Mouse (Mus musculus) kidney, embryonic 16.5 days (tissue): ENCODE measurements around the gene Myzap. TPM values are rescaled to one million over a fixed set of nuclear protein-coding genes. Genes with fewer than 3 reads are reported as not detected.

ENCODE experiments used
- ATAC-seq: fragments of 200-750 bp; cut with Nextera tagmentation; 2 replicates; pipeline ENCODE4 v1.8.0; 2017; ENCODE audit warnings: moderate TSS enrichment; ENCODE audit not compliant: low FRiP score, low TSS enrichment
- H3K27ac ChIP-seq: fragments of 300-500 bp; sonication (generic); 2 replicates; pipeline ENCODE4 v1.5.1; 2014; ENCODE audit warnings: low read length
- H3K27me3 ChIP-seq: fragments of 300-500 bp; sonication (generic); 2 replicates; pipeline ENCODE4 v1.6.1; 2014; ENCODE audit warnings: low read length, control low read depth, mixed read lengths; ENCODE audit not compliant: insufficient read depth
- H3K36me3 ChIP-seq: fragments of 300-500 bp; sonication (generic); 2 replicates; pipeline ENCODE4 v1.6.1; 2014; ENCODE audit warnings: low read length, control low read depth, mixed read lengths; ENCODE audit not compliant: insufficient read depth
- H3K4me1 ChIP-seq: fragments of 300-500 bp; sonication (generic); 2 replicates; pipeline ENCODE4 v1.6.1; 2014; ENCODE audit warnings: low read length, control low read depth, mixed read lengths; ENCODE audit not compliant: insufficient read depth
- H3K4me2 ChIP-seq: fragments of 300-500 bp; sonication (generic); replicated peaks from 2 replicates; pipeline ENCODE4 v1.6.1; 2014; ENCODE audit warnings: low read depth, low read length
- H3K4me3 ChIP-seq: fragments of 300-500 bp; sonication (generic); 2 replicates; pipeline ENCODE4 v1.5.1; 2014; ENCODE audit warnings: mild to moderate bottlenecking, low read length
- H3K9ac ChIP-seq: fragments of 300-500 bp; sonication (generic); replicated peaks from 2 replicates; pipeline ENCODE4 v1.6.1; 2014; ENCODE audit warnings: low read length
- H3K9me3 ChIP-seq: fragments of 300-500 bp; sonication (generic); 2 replicates; pipeline ENCODE4 v1.6.1; 2016; ENCODE audit warnings: low read length, control low read depth
- WGBS: fragments of 180-500 bp; shearing (Covaris S2); extraction: QIAGEN DNeasy Blood & Tissue Kit; methylation state at CpG from one replicate; pipeline ENCODE4 v1.1.7; 2014; 5-methylcytosine and 5-hydroxymethylcytosine counted together
- polyA plus RNA-seq: library from polyadenylated mRNA; unstranded; fragments of >200 nt; fragmentation: Nextera tagmentation; extraction: Ambion mirVana; gene quantifications from 2 replicates; pipeline ENCODE4 v1.2.1, GENCODE M21; 2015

Myzap gene
- polyA plus RNA-seq, 1 experiment from 2014 or later: 19.0 TPM

GRCm38 (mm10) chr9:71557737-71558136, 34.4 kb downstream of the Myzap start:
- Histone ChIP-seq H3K27me3 (no peaks in the 10 kb centered on the region), H3K4me2 (no peak overlapping the region), H3K9me3 (no peaks in the 10 kb centered on the region), H3K4me3 (no peak overlapping the region), H3K9ac (no peak overlapping the region), H3K27ac (no peak overlapping the region), H3K4me1 (no peaks in the 10 kb centered on the region), H3K36me3 (peaks cover 7% of the 10 kb centered on the region; the same call in 1 of the 2 replicates)
- WGBS: 74% methylated on average over 2 of the region's 2 CpGs
- ATAC-seq: no peak

GRCm38 (mm10) chr9:71554001-71554400, 38.2 kb downstream of the Myzap start:
- Histone ChIP-seq H3K9me3 (no peaks in the 10 kb centered on the region), H3K27ac (no peak overlapping the region), H3K9ac (no peak overlapping the region), H3K4me2 (no peak overlapping the region), H3K27me3 (no peaks in the 10 kb centered on the region), H3K36me3 (0 out of 2 replicates have a peak, but pooled peaks cover 3% of the 10 kb centered on the region), H3K4me1 (no peaks in the 10 kb centered on the region), H3K4me3 (no peak overlapping the region)
- WGBS: 100% methylated on average over 3 of the region's 3 CpGs
- no peak for ATAC-seq

DNA sequence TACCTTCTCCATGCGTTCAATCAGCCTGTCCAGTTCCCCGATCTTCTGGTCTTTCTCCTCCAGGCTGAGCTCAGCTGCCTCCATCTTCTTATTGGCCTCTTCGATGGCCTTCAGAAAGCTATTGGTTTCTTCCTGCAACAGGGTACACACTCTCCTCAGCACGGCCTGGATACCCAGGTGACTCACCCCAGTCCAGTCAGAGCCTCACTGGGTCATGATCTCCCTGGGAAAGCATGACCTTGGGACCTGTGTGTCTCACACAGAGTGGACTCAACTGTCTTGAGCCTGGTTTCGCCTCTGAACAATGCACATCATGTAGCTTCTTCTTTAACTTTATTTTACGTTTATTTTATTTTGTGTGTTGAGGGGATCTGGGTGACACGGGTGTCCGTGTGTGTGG, 42.0 kb downstream of the Myzap start:
- no peak for ATAC-seq
- Histone ChIP-seq H3K9ac (no peak overlapping the region), H3K4me1 (no peaks in the 10 kb centered on the region), H3K4me3 (no peak overlapping the region), H3K27ac (no peak overlapping the region), H3K9me3 (no peaks in the 10 kb centered on the region), H3K36me3 (0 out of 2 replicates have a peak, but pooled peaks cover 3% of the 10 kb centered on the region), H3K27me3 (no peaks in the 10 kb centered on the region), H3K4me2 (no peak overlapping the region)
- WGBS: 88% methylated on average over 8 of the region's 8 CpGs

- no peak overlapping the region for H3K9ac ChIP-seq
- no peaks in the 10 kb centered on the region for H3K9me3 ChIP-seq
- H3K4me3 ChIP-seq: no peak overlapping the region
- no peak overlapping the region for H3K27ac ChIP-seq
- WGBS: 57% methylated on average over 10 of the region's 10 CpGs
- H3K27me3 ChIP-seq: no peaks in the 10 kb centered on the region
- H3K4me2 ChIP-seq: no peak overlapping the region
- H3K4me1 ChIP-seq: 0 out of 2 replicates have a peak, but pooled peaks cover 3% of the 10 kb centered on the region
- 0 out of 2 replicates have a peak, but pooled peaks cover 3% of the 10 kb centered on the region for H3K36me3 ChIP-seq
- no peak for ATAC-seq
Measured at GRCm38 (mm10) chr9:71547704-71548275, 44.4 kb downstream of the Myzap start.

GRCm38 (mm10) chr9:71544831-71545230, 47.3 kb downstream of the Myzap start:
- no peak overlapping the region for H3K4me2 ChIP-seq
- no peaks in the 10 kb centered on the region for H3K36me3 ChIP-seq
- H3K9me3 ChIP-seq: no peaks in the 10 kb centered on the region
- no peak overlapping the region for H3K9ac ChIP-seq
- 0 out of 2 replicates have a peak, but pooled peaks cover 3% of the 10 kb centered on the region for H3K4me1 ChIP-seq
- 90% methylated on average over 5 of the region's 5 CpGs for WGBS
- ATAC-seq: no peak
- no peaks in the 10 kb centered on the region for H3K27me3 ChIP-seq
- no peak overlapping the region for H3K27ac ChIP-seq
- H3K4me3 ChIP-seq: no peak overlapping the region

DNA sequence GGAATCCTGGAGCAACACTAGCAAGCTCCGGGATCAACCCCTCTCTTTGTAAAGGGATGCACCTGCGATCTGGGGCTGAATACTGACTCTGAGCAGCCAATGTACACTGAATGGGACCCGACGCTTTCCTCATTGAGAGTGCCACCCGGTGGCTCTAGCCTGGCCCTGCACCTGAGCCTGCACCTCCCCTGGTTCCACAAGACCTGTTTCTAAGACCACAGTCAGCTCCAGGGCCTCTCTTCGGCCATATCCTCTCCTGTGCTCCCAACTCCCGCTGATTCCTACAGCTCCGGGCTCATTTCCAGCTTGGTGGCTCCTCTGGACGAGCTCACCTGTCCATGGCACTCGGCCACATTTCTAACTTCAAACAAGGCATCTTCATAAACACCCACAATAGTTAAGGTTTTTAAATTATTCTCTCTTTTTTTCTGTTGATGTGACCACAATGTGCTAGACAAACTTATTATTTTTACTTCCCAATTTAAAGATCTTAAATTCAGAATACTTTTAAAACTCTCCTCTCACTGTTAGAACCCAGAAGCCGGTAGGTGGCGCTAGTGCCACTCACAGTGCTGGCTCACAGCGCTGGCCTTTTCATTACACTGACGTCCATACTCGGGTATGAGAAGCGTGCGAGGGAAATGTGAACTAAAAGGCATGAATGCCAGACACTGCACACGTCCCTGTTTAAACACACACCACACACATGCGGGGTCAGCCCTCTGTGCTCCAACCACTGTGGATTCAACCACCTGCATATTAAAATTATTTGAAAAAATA, 48.5 kb downstream of the Myzap start:
- WGBS: 16% methylated on average over 19 of the region's 19 CpGs
- peak; percentile 88 for ATAC-seq
- Histone ChIP-seq H3K4me2 (no peak overlapping the region), H3K9me3 (no peaks in the 10 kb centered on the region), H3K4me1 (0 out of 2 replicates have a peak, but pooled peaks cover 3% of the 10 kb centered on the region), H3K4me3 (no peak overlapping the region), H3K36me3 (no peaks in the 10 kb centered on the region), H3K27me3 (no peaks in the 10 kb centered on the region), H3K27ac (no peak overlapping the region), H3K9ac (peak overlapping the region; percentile 33; the same call in 1 of the 2 replicates)

- H3K27me3 ChIP-seq: no peaks in the 10 kb centered on the region
- 64% methylated on average over 5 of the region's 5 CpGs for WGBS
- ATAC-seq: no peak
- no peaks in the 10 kb centered on the region for H3K36me3 ChIP-seq
- 0 out of 2 replicates have a peak, but pooled peaks cover 3% of the 10 kb centered on the region for H3K4me1 ChIP-seq
- no peak overlapping the region for H3K9ac ChIP-seq
- no peak overlapping the region for H3K4me3 ChIP-seq
- H3K4me2 ChIP-seq: no peak overlapping the region
- H3K27ac ChIP-seq: no peak overlapping the region
- no peaks in the 10 kb centered on the region for H3K9me3 ChIP-seq
Measured at GRCm38 (mm10) chr9:71542292-71542691, 49.9 kb downstream of the Myzap start.

- Histone ChIP-seq H3K4me3 (no peak overlapping the region), H3K27me3 (no peaks in the 10 kb centered on the region), H3K4me2 (no peak overlapping the region), H3K9me3 (no peaks in the 10 kb centered on the region), H3K4me1 (0 out of 2 replicates have a peak, but pooled peaks cover 3% of the 10 kb centered on the region), H3K9ac (no peak overlapping the region), H3K36me3 (no peaks in the 10 kb centered on the region), H3K27ac (no peak overlapping the region)
- WGBS: 82% methylated on average over 3 of the region's 3 CpGs
- no peak for ATAC-seq
Measured at GRCm38 (mm10) chr9:71540739-71541138, 51.4 kb downstream of the Myzap start.

DNA sequence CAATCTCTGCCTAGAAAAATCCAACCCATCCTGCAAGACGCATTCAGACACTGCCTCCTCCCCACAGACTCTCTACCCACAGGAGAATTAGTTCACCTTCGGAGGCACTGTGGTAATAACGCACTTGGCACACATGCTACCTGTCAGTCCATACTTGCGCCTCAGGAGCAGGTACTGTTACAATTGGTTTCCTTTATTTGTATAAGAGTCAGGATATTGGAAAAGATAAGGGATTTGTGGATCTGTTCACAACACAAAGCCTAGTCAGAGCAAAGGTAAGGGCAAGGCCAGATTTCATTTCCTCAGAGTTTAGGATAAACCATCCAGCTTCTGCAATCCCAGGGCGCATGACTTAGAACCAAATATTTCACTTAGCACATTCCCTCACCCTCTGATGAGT, 56.4 kb downstream of the Myzap start:
- no peak overlapping the region for H3K4me3 ChIP-seq
- WGBS: 90% methylated on average over 5 of the region's 5 CpGs
- H3K27ac ChIP-seq: no peak overlapping the region
- no peak overlapping the region for H3K4me2 ChIP-seq
- H3K4me1 ChIP-seq: no peaks in the 10 kb centered on the region
- no peaks in the 10 kb centered on the region for H3K36me3 ChIP-seq
- H3K9ac ChIP-seq: no peak overlapping the region
- H3K9me3 ChIP-seq: no peaks in the 10 kb centered on the region
- H3K27me3 ChIP-seq: no peaks in the 10 kb centered on the region
- ATAC-seq: no peak

GRCm38 (mm10) chr9:71535036-71535435, 57.1 kb downstream of the Myzap start:
- peaks cover 2% of the 10 kb centered on the region; the same call in 1 of the 2 replicates for H3K36me3 ChIP-seq
- WGBS: 96% methylated on average over 2 of the region's 2 CpGs

More at GRCm38 (mm10) chr9:71535036-71535435, 57.1 kb downstream of the Myzap start:
- Histone ChIP-seq H3K9me3 (peaks cover 2% of the 10 kb centered on the region), H3K27me3 (no peaks in the 10 kb centered on the region), H3K27ac (no peak overlapping the region), H3K9ac (no peak overlapping the region), H3K4me3 (no peak overlapping the region), H3K4me2 (no peak overlapping the region), H3K4me1 (no peaks in the 10 kb centered on the region)
- no peak for ATAC-seq
